Mouse (Mus musculus) lung, postnatal 0 days (tissue): Measurements from ENCODE around the gene Ctxn1.

Experiments
- CTCF ChIP-seq: IDR thresholded peaks from 2 replicates; pipeline ENCODE4 v1.5.1; 2016; ENCODE audit warnings: antibody characterized with exemption, mild to moderate bottlenecking
- EP300 ChIP-seq: IDR thresholded peaks from 2 replicates; pipeline ENCODE4 v1.6.1; 2016; ENCODE audit warnings: antibody characterized with exemption, mild to moderate bottlenecking, control low read depth

- no peak for TF ChIP-seq CTCF
- TF ChIP-seq EP300 = no peak
These were observed 14.0 kb downstream of the Ctxn1 start for GRCm38 (mm10) chr8:4245061-4245460.
